In the genomic region with DNA sequence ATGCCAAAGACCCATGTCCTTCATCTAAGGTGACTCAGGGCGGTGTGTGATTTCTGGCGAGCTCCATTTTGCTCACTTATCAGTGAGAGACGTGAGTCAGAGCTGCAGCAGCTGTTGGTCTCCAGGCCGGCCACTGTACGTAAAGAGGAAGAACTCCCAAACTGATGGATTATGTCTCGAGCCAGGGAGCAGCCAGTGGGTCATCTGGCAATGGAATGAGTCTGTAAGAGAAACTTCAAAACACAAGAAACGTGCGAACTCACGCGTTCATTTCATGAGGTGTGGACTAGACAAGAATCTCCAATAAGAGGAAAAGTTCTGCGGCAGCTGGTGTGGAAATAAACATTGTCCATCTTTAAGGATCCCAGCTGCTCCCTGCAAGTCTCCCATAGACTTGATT, we compare ENCODE assay signal across 18 mouse cellular contexts.
A peak's percentile ranks its signal among the peaks of the same experiment; 100 is the strongest.
DNase-seq lines count a peak whose midpoint lies in the region; ATAC-seq and TF ChIP-seq lines count a peak whose summit lies in the region.
"Had no signal": no experiment of that assay in that cellular context is flagged by ENCODE, and none has a peak within 500 bp of the region (broad histone marks: within the 10 kb centered on the region; RNA-seq: fewer than 3 reads in every experiment).

No protein-coding gene starts in this region.

- TF ChIP-seq EP300 in lung, postnatal 0 days (IDR thresholded peaks at IDR 0.05), result no peak

- ATAC-seq in intestine, embryonic 14.5 days (replicated peaks; ENCODE audit: low FRiP score, low TSS enrichment, low read depth), result peak; percentile 67
- no peak for ATAC-seq in intestine, postnatal 0 days
- peak; percentile 59 for ATAC-seq in lung, postnatal 0 days
- ATAC-seq in stomach, embryonic 15.5 days (ENCODE audit: insufficient read depth, low FRiP score, low read depth), result peak; percentile 47; the same call in 1 of the 2 replicates
- ATAC-seq: midbrain, embryonic 16.5 days had no signal

- peaks cover 7% of the 10 kb centered on the region for H3K4me1 ChIP-seq in intestine, embryonic 14.5 days (replicated peaks; ENCODE audit: control insufficient read depth, insufficient read depth, low read length)
- no peaks in the 10 kb centered on the region for H3K4me1 ChIP-seq in intestine, postnatal 0 days (replicated peaks; ENCODE audit: control insufficient read depth, insufficient read depth, low read length)
- no peaks in the 10 kb centered on the region for H3K4me1 ChIP-seq in lung, postnatal 0 days (ENCODE audit: insufficient read depth, low read depth, low read length)
- H3K4me1 ChIP-seq in stomach, embryonic 15.5 days, result peaks cover 3% of the 10 kb centered on the region; the same call in 1 of the 2 replicates

- DNase-seq in intestine, embryonic 14.5 days (ENCODE audit: low spot score), result peak; percentile 74
- peak; percentile 73 for DNase-seq in lung, postnatal 0 days (ENCODE audit: low spot score)
- no peak for DNase-seq in lung, postnatal 14 days
- DNase-seq in adrenal gland, postnatal 25 days, result peak; percentile 26
- no peak for DNase-seq in gastrocnemius, postnatal 25 days
- DNase-seq in cerebellum, adult 8-10 months, result no peak
- DNase-seq: B cell, adult 2 months; cerebellum, adult 9-11 months; gastrocnemius, postnatal 10 days; heart, postnatal 14 days; thymus, postnatal 14 days had no signal

- H3K9ac ChIP-seq in intestine, embryonic 14.5 days (ENCODE audit: low read length), result no peak overlapping the region
- no peak overlapping the region for H3K9ac ChIP-seq in intestine, postnatal 0 days (ENCODE audit: low read depth, low read length)
- no peak overlapping the region for H3K9ac ChIP-seq in lung, postnatal 0 days (replicated peaks; ENCODE audit: low read depth)
- H3K9ac ChIP-seq in stomach, embryonic 15.5 days, result no peak overlapping the region
- H3K9ac ChIP-seq: embryonic facial prominence, embryonic 13.5 days; hindbrain, embryonic 15.5 days; limb, embryonic 13.5 days; liver, embryonic 14.5 days had no signal

- 36% methylated on average over 11 of the region's 11 CpGs for WGBS in intestine, embryonic 14.5 days
- WGBS in intestine, postnatal 0 days, result 51% methylated on average over 11 of the region's 11 CpGs
- WGBS in lung, postnatal 0 days, result 36% methylated on average over 11 of the region's 11 CpGs
- WGBS in stomach, embryonic 15.5 days, result 38% methylated on average over 11 of the region's 11 CpGs

- H3K4me2 ChIP-seq in intestine, embryonic 14.5 days (ENCODE audit: low read length), result peak overlapping the region; percentile 13; the same call in 1 of the 2 replicates
- no peak overlapping the region for H3K4me2 ChIP-seq in intestine, postnatal 0 days (replicated peaks; ENCODE audit: low read depth)
- no peak overlapping the region for H3K4me2 ChIP-seq in lung, postnatal 0 days (replicated peaks; ENCODE audit: low read depth, low read length)
- H3K4me2 ChIP-seq in stomach, embryonic 15.5 days, result no peak overlapping the region
- H3K4me2 ChIP-seq: embryonic facial prominence, embryonic 13.5 days; hindbrain, embryonic 15.5 days; limb, embryonic 13.5 days had no signal

- no peaks in the 10 kb centered on the region for H3K36me3 ChIP-seq in intestine, embryonic 14.5 days (ENCODE audit: control insufficient read depth, insufficient read depth, low read length)
- H3K36me3 ChIP-seq in intestine, postnatal 0 days (ENCODE audit: control insufficient read depth, insufficient read depth), result no peaks in the 10 kb centered on the region
- H3K36me3 ChIP-seq in lung, postnatal 0 days (ENCODE audit: insufficient read depth, low read length), result no peaks in the 10 kb centered on the region
- no peaks in the 10 kb centered on the region for H3K36me3 ChIP-seq in stomach, embryonic 15.5 days
- H3K36me3 ChIP-seq: embryonic facial prominence, embryonic 13.5 days; hindbrain, embryonic 15.5 days; limb, embryonic 13.5 days had no signal

- H3K27me3 ChIP-seq in intestine, embryonic 14.5 days (replicated peaks; ENCODE audit: control insufficient read depth, insufficient read depth, low read length), result no peaks in the 10 kb centered on the region
- no peaks in the 10 kb centered on the region for H3K27me3 ChIP-seq in intestine, postnatal 0 days (replicated peaks; ENCODE audit: control insufficient read depth, insufficient read depth, low read length)
- H3K27me3 ChIP-seq in lung, postnatal 0 days (replicated peaks; ENCODE audit: insufficient read depth, low read length), result no peaks in the 10 kb centered on the region
- no peaks in the 10 kb centered on the region for H3K27me3 ChIP-seq in stomach, embryonic 15.5 days (replicated peaks)
- H3K27me3 ChIP-seq: embryonic facial prominence, embryonic 13.5 days; hindbrain, embryonic 15.5 days; limb, embryonic 13.5 days had no signal

- no peaks in the 10 kb centered on the region for H3K9me3 ChIP-seq in intestine, embryonic 14.5 days (ENCODE audit: control insufficient read depth, low read length)
- no peaks in the 10 kb centered on the region for H3K9me3 ChIP-seq in intestine, postnatal 0 days (ENCODE audit: control insufficient read depth)
- no peaks in the 10 kb centered on the region for H3K9me3 ChIP-seq in lung, postnatal 0 days (ENCODE audit: low read length)
- H3K9me3 ChIP-seq in stomach, embryonic 15.5 days, result no peaks in the 10 kb centered on the region
- H3K9me3 ChIP-seq: hindbrain, embryonic 15.5 days; limb, embryonic 13.5 days had no signal

- no peak overlapping the region for H3K4me3 ChIP-seq in intestine, embryonic 14.5 days (ENCODE audit: low read depth, low read length)
- H3K4me3 ChIP-seq in intestine, postnatal 0 days (ENCODE audit: low read depth, low read length), result no peak overlapping the region
- H3K4me3 ChIP-seq in lung, postnatal 0 days (ENCODE audit: low read depth, low read length), result no peak overlapping the region
- H3K4me3 ChIP-seq in stomach, embryonic 15.5 days (replicated peaks), result no peak overlapping the region
- H3K4me3 ChIP-seq: embryonic facial prominence, embryonic 13.5 days; hindbrain, embryonic 15.5 days; limb, embryonic 13.5 days had no signal

- H3K27ac ChIP-seq in intestine, embryonic 14.5 days (ENCODE audit: low read depth), result no peak overlapping the region
- no peak overlapping the region for H3K27ac ChIP-seq in intestine, postnatal 0 days (ENCODE audit: low read depth, low read length)
- H3K27ac ChIP-seq in lung, postnatal 0 days (ENCODE audit: low read length), result no peak overlapping the region
- no peak overlapping the region for H3K27ac ChIP-seq in stomach, embryonic 15.5 days
- H3K27ac ChIP-seq: embryonic facial prominence, embryonic 13.5 days; hindbrain, embryonic 15.5 days; limb, embryonic 13.5 days; liver, embryonic 14.5 days had no signal

- TF ChIP-seq CTCF in intestine, postnatal 0 days (IDR thresholded peaks at IDR 0.05; ENCODE audit: low read depth), result no peak
- no peak for TF ChIP-seq CTCF in lung, postnatal 0 days (IDR thresholded peaks at IDR 0.05)

Comparison
In these comparisons a context has a peak if more than half of its experiments do, and no peak if none do; other contexts are left out.
1. DNase-seq: peak in intestine, embryonic 14.5 days (single experiment), lung, postnatal 0 days (single experiment) and adrenal gland, postnatal 25 days (single experiment); none in lung, postnatal 14 days (single experiment), gastrocnemius, postnatal 25 days (single experiment) and cerebellum, adult 8-10 months (single experiment).